Mouse (Mus musculus): ENCODE measurements around the gene Izumo4.

GRCm38 (mm10) chr10:80661149-80661548, 40.8 kb upstream of the Izumo4 start:
- no peak for TF ChIP-seq POLR2A (IDR thresholded peaks at IDR 0.05; ENCODE audit: insufficient read length, low read depth)
- no peak for TF ChIP-seq MYOG (IDR thresholded peaks at IDR 0.05; ENCODE audit: control insufficient read depth in 1 of 3, insufficient read depth in 1 of 3, insufficient read length in 2 of 3, low read depth in 2 of 3)
- TF ChIP-seq TCF12 (IDR thresholded peaks at IDR 0.05; ENCODE audit: insufficient read depth, poor library complexity, severe bottlenecking): no peak
- TF ChIP-seq E2F4 (IDR thresholded peaks at IDR 0.05; ENCODE audit: insufficient read depth): no peak
- TF ChIP-seq MAX (IDR thresholded peaks at IDR 0.05; ENCODE audit: low read depth): no peak
- TF ChIP-seq USF1 (IDR thresholded peaks at IDR 0.05; ENCODE audit: low read depth): no peak
- no peak for TF ChIP-seq MYOD1 (IDR thresholded peaks at IDR 0.05; ENCODE audit: control insufficient read depth in 1 of 3, insufficient read length in 2 of 3, low read depth in 2 of 3)
- TF ChIP-seq SRF (IDR thresholded peaks at IDR 0.05; ENCODE audit: control insufficient read depth, insufficient read length, low read depth): no peak
- no peak for TF ChIP-seq POLR2AphosphoS2 (IDR thresholded peaks at IDR 0.05; ENCODE audit: insufficient read length, low read depth)
- no peak for TF ChIP-seq TCF3 (IDR thresholded peaks at IDR 0.05; ENCODE audit: insufficient read length, low read depth)
- TF ChIP-seq REST (IDR thresholded peaks at IDR 0.05; ENCODE audit: insufficient read depth, insufficient read length): no peak
- TF ChIP-seq CEBPB (IDR thresholded peaks at IDR 0.05; ENCODE audit: insufficient read depth, poor library complexity, severe bottlenecking): no peak

Data from myocyte (in vitro differentiated cells).